Mouse (Mus musculus): Measurements from ENCODE around the gene Rpl41. TPM values are rescaled to one million over a fixed set of nuclear protein-coding genes. Genes with fewer than 3 reads are reported as not detected.

Gene Rpl41
- polyA plus RNA-seq, 1 experiment from 2014 or later, result 2,836 TPM

- H3K36me3 ChIP-seq (ENCODE audit: control insufficient read depth, insufficient read depth, low read length), result no peaks in the 10 kb centered on the region
- ATAC-seq (ENCODE audit: low FRiP score) (no peak), DNase-seq (ENCODE audit: low spot score) (no peak)
- no peak overlapping the region for H3K9ac ChIP-seq (ENCODE audit: low read depth, low read length)
- H3K27me3 ChIP-seq (ENCODE audit: control insufficient read depth, insufficient read depth, low read length), result peaks cover 35% of the 10 kb centered on the region
- no peaks in the 10 kb centered on the region for H3K9me3 ChIP-seq (ENCODE audit: control insufficient read depth, low read length)
- H3K27ac ChIP-seq (ENCODE audit: low read depth, low read length), result no peak overlapping the region
- 64% methylated on average over 8 of the region's 8 CpGs for WGBS
- 0 out of 2 replicates have a peak, but pooled peaks cover 4% of the 10 kb centered on the region for H3K4me1 ChIP-seq (replicated peaks; ENCODE audit: control insufficient read depth, insufficient read depth, low read length)
- H3K4me3 ChIP-seq (ENCODE audit: low read depth, low read length), result no peak overlapping the region
- no peak overlapping the region for H3K4me2 ChIP-seq (replicated peaks; ENCODE audit: low read depth, low read length)
Observed at GRCm38 (mm10) chr10:128587697-128588096, 38.6 kb upstream of the Rpl41 start.

GRCm38 (mm10) chr10:128587120-128587519, 38.0 kb upstream of the Rpl41 start:
- 0 out of 2 replicates have a peak overlapping the region, but pooled peaks have one; percentile 7 for H3K4me2 ChIP-seq (replicated peaks; ENCODE audit: low read depth, low read length)

GRCm38 (mm10) chr10:128586546-128586945, 37.4 kb upstream of the Rpl41 start:
- Histone ChIP-seq H3K4me2 (replicated peaks; ENCODE audit: low read depth, low read length) (no peak overlapping the region), H3K27ac (ENCODE audit: low read depth, low read length) (no peak overlapping the region), H3K4me1 (replicated peaks; ENCODE audit: control insufficient read depth, insufficient read depth, low read length) (0 out of 2 replicates have a peak, but pooled peaks cover 4% of the 10 kb centered on the region), H3K36me3 (ENCODE audit: control insufficient read depth, insufficient read depth, low read length) (no peaks in the 10 kb centered on the region), H3K27me3 (ENCODE audit: control insufficient read depth, insufficient read depth, low read length) (peaks cover 35% of the 10 kb centered on the region), H3K9ac (ENCODE audit: low read depth, low read length) (no peak overlapping the region), H3K4me3 (ENCODE audit: low read depth, low read length) (no peak overlapping the region), H3K9me3 (ENCODE audit: control insufficient read depth, low read length) (no peaks in the 10 kb centered on the region)
- WGBS, result 5% methylated on average over 1 of the region's 1 CpGs
- ATAC-seq (ENCODE audit: low FRiP score) (no peak), DNase-seq (ENCODE audit: low spot score) (no peak)

More at GRCm38 (mm10) chr10:128587120-128587519, 38.0 kb upstream of the Rpl41 start:
- no peak for DNase-seq (ENCODE audit: low spot score)
- Histone ChIP-seq H3K27ac (ENCODE audit: low read depth, low read length) (0 out of 2 replicates have a peak overlapping the region, but pooled peaks have one; percentile 24), H3K4me1 (replicated peaks; ENCODE audit: control insufficient read depth, insufficient read depth, low read length) (0 out of 2 replicates have a peak, but pooled peaks cover 4% of the 10 kb centered on the region), H3K9ac (ENCODE audit: low read depth, low read length) (no peak overlapping the region), H3K9me3 (ENCODE audit: control insufficient read depth, low read length) (no peaks in the 10 kb centered on the region), H3K36me3 (ENCODE audit: control insufficient read depth, insufficient read depth, low read length) (no peaks in the 10 kb centered on the region), H3K4me3 (ENCODE audit: low read depth, low read length) (no peak overlapping the region), H3K27me3 (ENCODE audit: control insufficient read depth, insufficient read depth, low read length) (peaks cover 35% of the 10 kb centered on the region)
- ATAC-seq (ENCODE audit: low FRiP score), result no peak
- 54% methylated on average over 4 of the region's 4 CpGs for WGBS

GRCm38 (mm10) chr10:128584386-128584785, 35.3 kb upstream of the Rpl41 start:
- H3K36me3 ChIP-seq (ENCODE audit: control insufficient read depth, insufficient read depth, low read length), result no peaks in the 10 kb centered on the region
- no peak overlapping the region for H3K4me2 ChIP-seq (replicated peaks; ENCODE audit: low read depth, low read length)
- H3K4me3 ChIP-seq (ENCODE audit: low read depth, low read length), result no peak overlapping the region
- WGBS, result 9% methylated on average over 4 of the region's 4 CpGs
- no peaks in the 10 kb centered on the region for H3K9me3 ChIP-seq (ENCODE audit: control insufficient read depth, low read length)
- ATAC-seq (ENCODE audit: low FRiP score) (no peak), DNase-seq (ENCODE audit: low spot score) (no peak)
- 0 out of 2 replicates have a peak, but pooled peaks cover 4% of the 10 kb centered on the region for H3K4me1 ChIP-seq (replicated peaks; ENCODE audit: control insufficient read depth, insufficient read depth, low read length)
- peaks cover 28% of the 10 kb centered on the region for H3K27me3 ChIP-seq (ENCODE audit: control insufficient read depth, insufficient read depth, low read length)
- H3K27ac ChIP-seq (ENCODE audit: low read depth, low read length), result no peak overlapping the region
- H3K9ac ChIP-seq (ENCODE audit: low read depth, low read length), result no peak overlapping the region

- no peaks in the 10 kb centered on the region for H3K36me3 ChIP-seq (ENCODE audit: control insufficient read depth, insufficient read depth, low read length)
- H3K4me3 ChIP-seq (ENCODE audit: low read depth, low read length), result no peak overlapping the region
- DNase-seq (ENCODE audit: low spot score) (no peak), ATAC-seq (ENCODE audit: low FRiP score) (no peak)
- no peak overlapping the region for H3K27ac ChIP-seq (ENCODE audit: low read depth, low read length)
- H3K27me3 ChIP-seq (ENCODE audit: control insufficient read depth, insufficient read depth, low read length), result peaks cover 21% of the 10 kb centered on the region
- no peaks in the 10 kb centered on the region for H3K4me1 ChIP-seq (replicated peaks; ENCODE audit: control insufficient read depth, insufficient read depth, low read length)
- no peaks in the 10 kb centered on the region for H3K9me3 ChIP-seq (ENCODE audit: control insufficient read depth, low read length)
- no peak overlapping the region for H3K4me2 ChIP-seq (replicated peaks; ENCODE audit: low read depth, low read length)
- WGBS, result 20% methylated on average over 7 of the region's 7 CpGs
- no peak overlapping the region for H3K9ac ChIP-seq (ENCODE audit: low read depth, low read length)
Observed at GRCm38 (mm10) chr10:128583644-128584043, 34.5 kb upstream of the Rpl41 start.

GRCm38 (mm10) chr10:128579731-128580130, 30.6 kb upstream of the Rpl41 start:
- peaks cover 2% of the 10 kb centered on the region; the same call in 1 of the 2 replicates for H3K27me3 ChIP-seq (ENCODE audit: control insufficient read depth, insufficient read depth, low read length)
- H3K27ac ChIP-seq (ENCODE audit: low read depth, low read length), result no peak overlapping the region
- H3K4me3 ChIP-seq (ENCODE audit: low read depth, low read length), result no peak overlapping the region
- no peak for ATAC-seq (ENCODE audit: low FRiP score)
- H3K9ac ChIP-seq (ENCODE audit: low read depth, low read length), result no peak overlapping the region
- no peaks in the 10 kb centered on the region for H3K36me3 ChIP-seq (ENCODE audit: control insufficient read depth, insufficient read depth, low read length)
- H3K4me2 ChIP-seq (replicated peaks; ENCODE audit: low read depth, low read length), result no peak overlapping the region
- no peaks in the 10 kb centered on the region for H3K9me3 ChIP-seq (ENCODE audit: control insufficient read depth, low read length)
- no peak for DNase-seq (ENCODE audit: low spot score)
- H3K4me1 ChIP-seq (replicated peaks; ENCODE audit: control insufficient read depth, insufficient read depth, low read length), result no peaks in the 10 kb centered on the region
- WGBS, result 82% methylated on average over 4 of the region's 4 CpGs

GRCm38 (mm10) chr10:128579298-128579697, 30.2 kb upstream of the Rpl41 start:
- 78% methylated on average over 3 of the region's 3 CpGs for WGBS
- no peaks in the 10 kb centered on the region for H3K4me1 ChIP-seq (replicated peaks; ENCODE audit: control insufficient read depth, insufficient read depth, low read length)
- no peak overlapping the region for H3K27ac ChIP-seq (ENCODE audit: low read depth, low read length)
- no peak for DNase-seq (ENCODE audit: low spot score)
- H3K27me3 ChIP-seq (ENCODE audit: control insufficient read depth, insufficient read depth, low read length), result peaks cover 2% of the 10 kb centered on the region; the same call in 1 of the 2 replicates
- no peak overlapping the region for H3K4me2 ChIP-seq (replicated peaks; ENCODE audit: low read depth, low read length)
- H3K9ac ChIP-seq (ENCODE audit: low read depth, low read length), result no peak overlapping the region
- H3K36me3 ChIP-seq (ENCODE audit: control insufficient read depth, insufficient read depth, low read length), result no peaks in the 10 kb centered on the region
- ATAC-seq (ENCODE audit: low FRiP score), result no peak
- H3K4me3 ChIP-seq (ENCODE audit: low read depth, low read length), result no peak overlapping the region
- H3K9me3 ChIP-seq (ENCODE audit: control insufficient read depth, low read length), result no peaks in the 10 kb centered on the region

GRCm38 (mm10) chr10:128578330-128578729, 29.2 kb upstream of the Rpl41 start:
- Histone ChIP-seq H3K4me3 (ENCODE audit: low read depth, low read length) (no peak overlapping the region), H3K4me2 (replicated peaks; ENCODE audit: low read depth, low read length) (no peak overlapping the region), H3K36me3 (ENCODE audit: control insufficient read depth, insufficient read depth, low read length) (no peaks in the 10 kb centered on the region), H3K27ac (ENCODE audit: low read depth, low read length) (no peak overlapping the region), H3K4me1 (replicated peaks; ENCODE audit: control insufficient read depth, insufficient read depth, low read length) (no peaks in the 10 kb centered on the region), H3K9ac (ENCODE audit: low read depth, low read length) (no peak overlapping the region), H3K27me3 (ENCODE audit: control insufficient read depth, insufficient read depth, low read length) (no peaks in the 10 kb centered on the region; the same call in 1 of the 2 replicates), H3K9me3 (ENCODE audit: control insufficient read depth, low read length) (no peaks in the 10 kb centered on the region)
- ATAC-seq (ENCODE audit: low FRiP score) (no peak), DNase-seq (ENCODE audit: low spot score) (no peak)
- WGBS, result 84% methylated on average over 11 of the region's 11 CpGs

- DNase-seq (ENCODE audit: low spot score) (no peak), ATAC-seq (ENCODE audit: low FRiP score) (no peak)
- H3K9me3 ChIP-seq (ENCODE audit: control insufficient read depth, low read length), result no peaks in the 10 kb centered on the region
- 95% methylated on average over 2 of the region's 2 CpGs for WGBS
- H3K36me3 ChIP-seq (ENCODE audit: control insufficient read depth, insufficient read depth, low read length), result no peaks in the 10 kb centered on the region
- no peaks in the 10 kb centered on the region; the same call in 1 of the 2 replicates for H3K27me3 ChIP-seq (ENCODE audit: control insufficient read depth, insufficient read depth, low read length)
- H3K4me2 ChIP-seq (replicated peaks; ENCODE audit: low read depth, low read length), result no peak overlapping the region
- H3K9ac ChIP-seq (ENCODE audit: low read depth, low read length), result no peak overlapping the region
- 0 out of 2 replicates have a peak overlapping the region, but pooled peaks have one; percentile 6 for H3K4me3 ChIP-seq (ENCODE audit: low read depth, low read length)
- no peak overlapping the region for H3K27ac ChIP-seq (ENCODE audit: low read depth, low read length)
- H3K4me1 ChIP-seq (replicated peaks; ENCODE audit: control insufficient read depth, insufficient read depth, low read length), result no peaks in the 10 kb centered on the region
Observed at GRCm38 (mm10) chr10:128575063-128575462, 26.0 kb upstream of the Rpl41 start.
